Mouse (Mus musculus): Measurements from ENCODE around the gene Tmigd3. TPM values are rescaled to one million over a fixed set of nuclear protein-coding genes. Genes with fewer than 3 reads are reported as not detected.

The Tmigd3 gene
- polyA plus RNA-seq, 1 experiment from 2014 or later: 0.52 TPM

- ATAC-seq: no peak
- Histone ChIP-seq H3K36me3 (no peaks in the 10 kb centered on the region), H3K4me3 (replicated peaks) (no peak overlapping the region), H3K9me3 (no peaks in the 10 kb centered on the region), H3K4me2 (replicated peaks) (no peak overlapping the region), H3K9ac (no peak overlapping the region), H3K27me3 (replicated peaks) (no peaks in the 10 kb centered on the region), H3K4me1 (replicated peaks) (no peaks in the 10 kb centered on the region), H3K27ac (no peak overlapping the region)
- WGBS: 82% methylated on average over 7 of the region's 7 CpGs
Measured at GRCm38 (mm10) chr3:105929821-105930220, 59.1 kb downstream of the Tmigd3 start.

- H3K27ac ChIP-seq: no peak overlapping the region
- 76% methylated on average over 2 of the region's 2 CpGs for WGBS
- H3K4me2 ChIP-seq (replicated peaks): no peak overlapping the region
- no peak overlapping the region for H3K4me3 ChIP-seq (replicated peaks)
- H3K36me3 ChIP-seq: no peaks in the 10 kb centered on the region
- ATAC-seq: no peak
- H3K4me1 ChIP-seq (replicated peaks): no peaks in the 10 kb centered on the region
- no peaks in the 10 kb centered on the region for H3K9me3 ChIP-seq
- no peaks in the 10 kb centered on the region for H3K27me3 ChIP-seq (replicated peaks)
- H3K9ac ChIP-seq: no peak overlapping the region
Measured at GRCm38 (mm10) chr3:105931095-105931494, 60.4 kb downstream of the Tmigd3 start.

- Histone ChIP-seq H3K4me2 (replicated peaks) (no peak within 1 kb of the TSS), H3K36me3 (no peaks in the 10 kb centered on the region), H3K4me1 (replicated peaks) (no peaks in the 10 kb centered on the region), H3K27ac (no peak within 1 kb of the TSS), H3K9me3 (no peaks in the 10 kb centered on the region), H3K4me3 (replicated peaks) (no peak within 1 kb of the TSS), H3K27me3 (replicated peaks) (no peaks in the 10 kb centered on the region), H3K9ac (no peak within 1 kb of the TSS)
- no peak for ATAC-seq
- 85% methylated on average over 8 of the region's 8 CpGs for WGBS
Measured at GRCm38 (mm10) chr3:105932240-105933071, 61.8 kb downstream of the Tmigd3 start, which contains the start of gene I830077J02Rik. I830077J02Rik (minus strand) TSS chr3:105932664.

- Histone ChIP-seq H3K4me1 (replicated peaks) (no peaks in the 10 kb centered on the region), H3K4me2 (replicated peaks) (no peak overlapping the region), H3K36me3 (no peaks in the 10 kb centered on the region), H3K9me3 (no peaks in the 10 kb centered on the region), H3K9ac (no peak overlapping the region), H3K4me3 (replicated peaks) (no peak overlapping the region), H3K27ac (no peak overlapping the region), H3K27me3 (replicated peaks) (no peaks in the 10 kb centered on the region)
- ATAC-seq: no peak
- 87% methylated on average over 6 of the region's 6 CpGs for WGBS
Measured at GRCm38 (mm10) chr3:105933926-105934325, 63.2 kb downstream of the Tmigd3 start.

- Histone ChIP-seq H3K36me3 (no peaks in the 10 kb centered on the region; the same call in 1 of the 2 replicates), H3K4me1 (replicated peaks) (no peaks in the 10 kb centered on the region), H3K27me3 (replicated peaks) (no peaks in the 10 kb centered on the region), H3K9me3 (no peaks in the 10 kb centered on the region), H3K4me3 (replicated peaks) (no peak overlapping the region), H3K9ac (no peak overlapping the region), H3K27ac (no peak overlapping the region), H3K4me2 (replicated peaks) (no peak overlapping the region)
- WGBS: 86% methylated on average over 5 of the region's 5 CpGs
- no peak for ATAC-seq
Measured at GRCm38 (mm10) chr3:105935033-105935432, 64.3 kb downstream of the Tmigd3 start.

- no peak for ATAC-seq
- Histone ChIP-seq H3K27me3 (replicated peaks) (no peaks in the 10 kb centered on the region), H3K36me3 (peaks cover 4% of the 10 kb centered on the region), H3K9ac (no peak overlapping the region), H3K4me2 (replicated peaks) (no peak overlapping the region), H3K27ac (no peak overlapping the region), H3K4me3 (replicated peaks) (no peak overlapping the region), H3K4me1 (replicated peaks) (no peaks in the 10 kb centered on the region), H3K9me3 (no peaks in the 10 kb centered on the region)
- WGBS: 83% methylated on average over 4 of the region's 4 CpGs
Measured at GRCm38 (mm10) chr3:105936111-105936510, 65.4 kb downstream of the Tmigd3 start.

- Histone ChIP-seq H3K27ac (no peak overlapping the region), H3K4me3 (replicated peaks) (no peak overlapping the region), H3K4me2 (replicated peaks) (no peak overlapping the region), H3K9me3 (no peaks in the 10 kb centered on the region), H3K4me1 (replicated peaks) (no peaks in the 10 kb centered on the region), H3K27me3 (replicated peaks) (no peaks in the 10 kb centered on the region), H3K9ac (no peak overlapping the region), H3K36me3 (peaks cover 27% of the 10 kb centered on the region)
- no peak for ATAC-seq
- 93% methylated on average over 7 of the region's 7 CpGs for WGBS
Measured at GRCm38 (mm10) chr3:105951348-105951747, 80.6 kb downstream of the Tmigd3 start.

GRCm38 (mm10) chr3:105957235-105957634 lies 86.5 kb downstream of the Tmigd3 start:
- no peak for ATAC-seq

GRCm38 (mm10) chr3:105958204-105958603 lies 87.5 kb downstream of the Tmigd3 start:
- H3K27ac ChIP-seq: no peak overlapping the region
- H3K36me3 ChIP-seq: peaks cover 19% of the 10 kb centered on the region
- WGBS: 42% methylated on average over 5 of the region's 5 CpGs
- peak overlapping the region; percentile 95 for H3K9ac ChIP-seq
- no peaks in the 10 kb centered on the region for H3K9me3 ChIP-seq
- H3K4me2 ChIP-seq (replicated peaks): peak overlapping the region; percentile 61
- H3K27me3 ChIP-seq (replicated peaks): no peaks in the 10 kb centered on the region
- peak overlapping the region; percentile 93 for H3K4me3 ChIP-seq (replicated peaks)
- peaks cover 12% of the 10 kb centered on the region; the same call in 1 of the 2 replicates for H3K4me1 ChIP-seq (replicated peaks)
- no peak for ATAC-seq

More at GRCm38 (mm10) chr3:105957235-105957634, 86.5 kb downstream of the Tmigd3 start:
- Histone ChIP-seq H3K9ac (no peak overlapping the region), H3K4me1 (replicated peaks) (peaks cover 12% of the 10 kb centered on the region; the same call in 1 of the 2 replicates), H3K9me3 (no peaks in the 10 kb centered on the region), H3K4me3 (replicated peaks) (no peak overlapping the region), H3K4me2 (replicated peaks) (peak overlapping the region; percentile 61; the same call in 1 of the 2 replicates), H3K27ac (no peak overlapping the region), H3K36me3 (peaks cover 16% of the 10 kb centered on the region), H3K27me3 (replicated peaks) (no peaks in the 10 kb centered on the region)
- WGBS: 96% methylated on average over 1 of the region's 1 CpGs

GRCm38 (mm10) chr3:105958974-105959580 lies 88.4 kb downstream of the Tmigd3 start, which contains the start of gene Wdr77:
Wdr77 (plus strand) TSS chr3:105959369.
- peak within 1 kb of the TSS; percentile 75 for H3K4me2 ChIP-seq (replicated peaks)
- peaks cover 12% of the 10 kb centered on the region; the same call in 1 of the 2 replicates for H3K4me1 ChIP-seq (replicated peaks)
- H3K4me3 ChIP-seq (replicated peaks): peak within 1 kb of the TSS; percentile 93
- peak within 1 kb of the TSS; percentile 95 for H3K9ac ChIP-seq
- peak within 1 kb of the TSS; percentile 89 for H3K27ac ChIP-seq
- H3K27me3 ChIP-seq (replicated peaks): no peaks in the 10 kb centered on the region
- no peaks in the 10 kb centered on the region for H3K9me3 ChIP-seq
- ATAC-seq: peak; percentile 99
- under 1% methylated on average over 52 of the region's 52 CpGs for WGBS
- H3K36me3 ChIP-seq: peaks cover 23% of the 10 kb centered on the region

GRCm38 (mm10) chr3:105959585-105959984 lies 88.9 kb downstream of the Tmigd3 start:
- Histone ChIP-seq H3K27ac (peak overlapping the region; percentile 58), H3K9me3 (no peaks in the 10 kb centered on the region), H3K9ac (peak overlapping the region; percentile 88), H3K27me3 (replicated peaks) (no peaks in the 10 kb centered on the region), H3K36me3 (peaks cover 28% of the 10 kb centered on the region), H3K4me3 (replicated peaks) (peak overlapping the region; percentile 93), H3K4me1 (replicated peaks) (peaks cover 12% of the 10 kb centered on the region; the same call in 1 of the 2 replicates), H3K4me2 (replicated peaks) (peak overlapping the region; percentile 75)
- peak; percentile 65 for ATAC-seq
- WGBS: under 1% methylated on average over 26 of the region's 26 CpGs

GRCm38 (mm10) chr3:105959999-105960398 lies 89.3 kb downstream of the Tmigd3 start, which contains the start of gene Atp5f1:
Atp5f1 (minus strand) TSS chr3:105960099.
- Histone ChIP-seq H3K4me2 (replicated peaks) (peak within 1 kb of the TSS; percentile 75), H3K27ac (peak within 1 kb of the TSS; percentile 89), H3K27me3 (replicated peaks) (no peaks in the 10 kb centered on the region), H3K9me3 (no peaks in the 10 kb centered on the region), H3K4me1 (replicated peaks) (peaks cover 12% of the 10 kb centered on the region; the same call in 1 of the 2 replicates), H3K36me3 (peaks cover 32% of the 10 kb centered on the region), H3K9ac (peak within 1 kb of the TSS; percentile 95), H3K4me3 (replicated peaks) (peak within 1 kb of the TSS; percentile 93)
- ATAC-seq: peak; percentile 16; the same call in 1 of the 2 replicates
- WGBS: 8% methylated on average over 6 of the region's 6 CpGs

All from intestine, embryonic 15.5 days (tissue).